ENCODE assay signal across 28 mouse cellular contexts in the genomic region with DNA sequence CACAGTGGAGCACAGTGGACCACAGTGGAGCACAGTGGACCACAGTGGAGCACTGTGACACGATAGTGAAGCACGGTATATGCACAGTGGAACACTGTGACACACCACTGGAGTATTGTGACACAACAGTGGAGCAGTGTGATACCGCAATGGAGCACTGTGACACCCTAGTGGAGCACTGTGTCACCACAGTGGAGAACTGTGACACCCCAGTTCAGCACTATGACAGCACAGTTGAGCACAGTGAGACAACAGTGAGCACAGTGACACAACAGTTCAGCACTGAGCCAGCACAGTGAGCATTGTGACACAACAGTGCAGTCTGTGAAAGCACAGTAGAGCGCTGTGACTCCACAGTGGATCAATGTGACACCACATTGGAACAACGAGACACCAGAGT.
DNase-seq lines count a peak whose midpoint lies in the region; ATAC-seq and TF ChIP-seq lines count a peak whose summit lies in the region.
"Had no signal": no experiment of that assay in that cellular context is flagged by ENCODE, and none has a peak within 500 bp of the region (broad histone marks: within the 10 kb centered on the region; RNA-seq: fewer than 3 reads in every experiment).

No protein-coding gene starts in this region.

- ATAC-seq in forebrain, embryonic 14.5 days: no peak
- ATAC-seq in liver, postnatal 0 days: no peak
- no peak for ATAC-seq in stomach, postnatal 0 days (ENCODE audit: low FRiP score, low TSS enrichment)
- ATAC-seq: forebrain, postnatal 0 days; lung, postnatal 0 days; midbrain, embryonic 16.5 days had no signal

- DNase-seq in forebrain, embryonic 10.5 days (ENCODE audit: extremely low spot score, low spot score): peak; percentile 6
- DNase-seq in forebrain, embryonic 14.5 days (ENCODE audit: low spot score): no peak
- peak; percentile 1 for DNase-seq in liver
- no peak for DNase-seq in liver, postnatal 0 days
- DNase-seq in urinary bladder, adult 2 months (ENCODE audit: low spot score): peak; percentile 15
- DNase-seq in urinary bladder, adult 18-20 months (ENCODE audit: low spot score in 2 of 2): no peak
- peak; percentile 4 for DNase-seq in stomach, postnatal 0 days (ENCODE audit: low spot score)
- no peak for DNase-seq in left cerebral cortex, adult 18-20 months (ENCODE audit: low spot score in 2 of 2)
- DNase-seq: adrenal gland, postnatal 14 days; cerebellum, adult 11 months; cerebellum, adult 9-10 months; cerebellum, postnatal 36 days; forebrain, postnatal 0 days; kidney, adult 18-20 months; kidney, postnatal 25 days; left cerebral cortex, postnatal 4 days; right cerebral cortex, adult 18-20 months; thymus, postnatal 14 days had no signal

- H3K4me1 ChIP-seq in forebrain, embryonic 10.5 days: no peaks in the 10 kb centered on the region
- no peaks in the 10 kb centered on the region for H3K4me1 ChIP-seq in forebrain, embryonic 14.5 days (ENCODE audit: control insufficient read depth, insufficient read depth, low read length)
- H3K4me1 ChIP-seq in liver, postnatal 0 days (ENCODE audit: insufficient read depth): no peaks in the 10 kb centered on the region
- no peaks in the 10 kb centered on the region for H3K4me1 ChIP-seq in stomach, postnatal 0 days (replicated peaks; ENCODE audit: control insufficient read depth, insufficient read depth)
- H3K4me1 ChIP-seq: embryonic facial prominence, embryonic 13.5 days; kidney, embryonic 15.5 days; liver, embryonic 15.5 days; midbrain, embryonic 10.5 days had no signal

- peaks cover 92% of the 10 kb centered on the region for H3K9me3 ChIP-seq in forebrain, embryonic 10.5 days
- H3K9me3 ChIP-seq in forebrain, embryonic 14.5 days (replicated peaks; ENCODE audit: control insufficient read depth, low read length): peaks cover 53% of the 10 kb centered on the region
- peaks cover 11% of the 10 kb centered on the region for H3K9me3 ChIP-seq in liver, postnatal 0 days (ENCODE audit: low read length)
- 0 out of 2 replicates have a peak, but pooled peaks cover 2% of the 10 kb centered on the region for H3K9me3 ChIP-seq in stomach, postnatal 0 days (ENCODE audit: control insufficient read depth, low read length)

- H3K4me2 ChIP-seq in forebrain, embryonic 14.5 days (ENCODE audit: low read length): no peak overlapping the region
- H3K4me2 ChIP-seq in liver, postnatal 0 days (ENCODE audit: low read depth, low read length): no peak overlapping the region
- H3K4me2 ChIP-seq in stomach, postnatal 0 days (replicated peaks; ENCODE audit: low read depth): no peak overlapping the region
- H3K4me2 ChIP-seq: embryonic facial prominence, embryonic 13.5 days; hindbrain, embryonic 14.5 days; kidney, embryonic 15.5 days; liver, embryonic 15.5 days had no signal

- no peaks in the 10 kb centered on the region for H3K27me3 ChIP-seq in forebrain, embryonic 10.5 days (ENCODE audit: poor library complexity, severe bottlenecking)
- H3K27me3 ChIP-seq in forebrain, embryonic 14.5 days (replicated peaks; ENCODE audit: control insufficient read depth, insufficient read depth, low read length): no peaks in the 10 kb centered on the region
- H3K27me3 ChIP-seq in liver, postnatal 0 days (ENCODE audit: insufficient read depth, low read length): no peaks in the 10 kb centered on the region
- H3K27me3 ChIP-seq in stomach, postnatal 0 days (ENCODE audit: control insufficient read depth, insufficient read depth, low read length): no peaks in the 10 kb centered on the region
- H3K27me3 ChIP-seq: embryonic facial prominence, embryonic 13.5 days; kidney, embryonic 15.5 days; liver, embryonic 15.5 days; Patski had no signal

- 82% methylated on average over 5 of the region's 5 CpGs for WGBS in forebrain, embryonic 10.5 days
- 82% methylated on average over 5 of the region's 5 CpGs for WGBS in forebrain, embryonic 14.5 days
- WGBS in liver, postnatal 0 days (ENCODE audit: insufficient replicate concordance): 65% methylated on average over 5 of the region's 5 CpGs
- WGBS in stomach, postnatal 0 days: 73% methylated on average over 5 of the region's 5 CpGs

- TF ChIP-seq CTCF in liver, postnatal 0 days (IDR thresholded peaks at IDR 0.05; ENCODE audit: low read depth): no peak
- no peak for TF ChIP-seq CTCF in stomach, postnatal 0 days (IDR thresholded peaks at IDR 0.05; ENCODE audit: low read depth)

- no peak overlapping the region for H3K9ac ChIP-seq in forebrain, embryonic 14.5 days (ENCODE audit: low read length)
- no peak overlapping the region for H3K9ac ChIP-seq in liver, postnatal 0 days (replicated peaks)
- H3K9ac ChIP-seq in stomach, postnatal 0 days (ENCODE audit: low read length): no peak overlapping the region
- H3K9ac ChIP-seq: embryonic facial prominence, embryonic 13.5 days; forebrain, postnatal 0 days; hindbrain, embryonic 14.5 days; kidney, embryonic 15.5 days; liver, embryonic 15.5 days had no signal

- no peak overlapping the region for H3K4me3 ChIP-seq in forebrain, embryonic 10.5 days
- no peak overlapping the region for H3K4me3 ChIP-seq in forebrain, embryonic 14.5 days (ENCODE audit: low read depth, low read length)
- H3K4me3 ChIP-seq in liver, postnatal 0 days (ENCODE audit: low read depth, low read length): no peak overlapping the region
- no peak overlapping the region for H3K4me3 ChIP-seq in stomach, postnatal 0 days (ENCODE audit: low read depth, low read length)
- H3K4me3 ChIP-seq: embryonic facial prominence, embryonic 13.5 days; kidney, embryonic 15.5 days; liver, embryonic 15.5 days; midbrain, embryonic 10.5 days had no signal

- no peaks in the 10 kb centered on the region for H3K36me3 ChIP-seq in forebrain, embryonic 10.5 days (replicated peaks)
- no peaks in the 10 kb centered on the region for H3K36me3 ChIP-seq in forebrain, embryonic 14.5 days (ENCODE audit: control insufficient read depth, insufficient read depth, low read length)
- H3K36me3 ChIP-seq in liver, postnatal 0 days (replicated peaks; ENCODE audit: insufficient read depth, low read length): no peaks in the 10 kb centered on the region
- no peaks in the 10 kb centered on the region for H3K36me3 ChIP-seq in stomach, postnatal 0 days (ENCODE audit: control insufficient read depth, insufficient read depth, low read length)
- H3K36me3 ChIP-seq: embryonic facial prominence, embryonic 13.5 days; G1E; kidney, embryonic 15.5 days; liver, embryonic 15.5 days; midbrain, embryonic 10.5 days had no signal

- H3K27ac ChIP-seq in forebrain, embryonic 10.5 days: no peak overlapping the region
- no peak overlapping the region for H3K27ac ChIP-seq in forebrain, embryonic 14.5 days (ENCODE audit: low read depth, low read length)
- H3K27ac ChIP-seq in liver, postnatal 0 days (ENCODE audit: low read depth): no peak overlapping the region
- H3K27ac ChIP-seq in stomach, postnatal 0 days (replicated peaks): no peak overlapping the region
- H3K27ac ChIP-seq: embryonic facial prominence, embryonic 13.5 days; hindbrain, embryonic 14.5 days; kidney, embryonic 15.5 days; liver, embryonic 15.5 days; macrophage; midbrain, embryonic 10.5 days had no signal

- TF ChIP-seq EP300 in liver, postnatal 0 days (IDR thresholded peaks at IDR 0.05; ENCODE audit: low read depth): no peak
- TF ChIP-seq EP300 in stomach, postnatal 0 days (optimal IDR thresholded peaks at IDR 0.05): no peak

Comparison
In these comparisons a context has a peak if more than half of its experiments do, and no peak if none do; other contexts are left out.
1. DNase-seq: peak in forebrain, embryonic 10.5 days (single experiment), liver (single experiment), urinary bladder, adult 2 months (single experiment) and stomach, postnatal 0 days (single experiment); none in forebrain, embryonic 14.5 days (single experiment), liver, postnatal 0 days (single experiment), urinary bladder, adult 18-20 months (0 of 2) and left cerebral cortex, adult 18-20 months (0 of 2).